Mouse (Mus musculus) testis, adult 2 months (tissue): ENCODE data around the gene Rnf19b.

Experiments used
- CTCF ChIP-seq: fragments of 200-500 bp; IDR thresholded peaks from 2 replicates; pipeline ENCODE4 v1.5.1; 2012; ENCODE audit warnings: low read depth, mild to moderate bottlenecking, inconsistent platforms, low read length, moderate library complexity; ENCODE audit not compliant: control insufficient read depth, insufficient read depth, insufficient replicate concordance
- POLR2A ChIP-seq: fragments of 200-500 bp; IDR thresholded peaks from 2 replicates; pipeline ENCODE4 v1.6.1; 2012; ENCODE audit warnings: low read depth, mild to moderate bottlenecking, inconsistent platforms, low read length, moderate library complexity; ENCODE audit not compliant: control insufficient read depth

GRCm38 (mm10) chr4:129081512-129081911, 23.4 kb downstream of the Rnf19b start:
- TF ChIP-seq POLR2A (no peak), CTCF (no peak)
